Mouse (Mus musculus) thymus, postnatal 36 days (tissue): ENCODE measurements around the gene Zbtb8os.

Source experiments
- DNase-seq, 2 experiments: peaks; one replicate each; pipeline ENCODE4 v3.0.0; 2022; ENCODE audit warnings: mixed read lengths in 2 of 2

The Zbtb8os gene

DNA sequence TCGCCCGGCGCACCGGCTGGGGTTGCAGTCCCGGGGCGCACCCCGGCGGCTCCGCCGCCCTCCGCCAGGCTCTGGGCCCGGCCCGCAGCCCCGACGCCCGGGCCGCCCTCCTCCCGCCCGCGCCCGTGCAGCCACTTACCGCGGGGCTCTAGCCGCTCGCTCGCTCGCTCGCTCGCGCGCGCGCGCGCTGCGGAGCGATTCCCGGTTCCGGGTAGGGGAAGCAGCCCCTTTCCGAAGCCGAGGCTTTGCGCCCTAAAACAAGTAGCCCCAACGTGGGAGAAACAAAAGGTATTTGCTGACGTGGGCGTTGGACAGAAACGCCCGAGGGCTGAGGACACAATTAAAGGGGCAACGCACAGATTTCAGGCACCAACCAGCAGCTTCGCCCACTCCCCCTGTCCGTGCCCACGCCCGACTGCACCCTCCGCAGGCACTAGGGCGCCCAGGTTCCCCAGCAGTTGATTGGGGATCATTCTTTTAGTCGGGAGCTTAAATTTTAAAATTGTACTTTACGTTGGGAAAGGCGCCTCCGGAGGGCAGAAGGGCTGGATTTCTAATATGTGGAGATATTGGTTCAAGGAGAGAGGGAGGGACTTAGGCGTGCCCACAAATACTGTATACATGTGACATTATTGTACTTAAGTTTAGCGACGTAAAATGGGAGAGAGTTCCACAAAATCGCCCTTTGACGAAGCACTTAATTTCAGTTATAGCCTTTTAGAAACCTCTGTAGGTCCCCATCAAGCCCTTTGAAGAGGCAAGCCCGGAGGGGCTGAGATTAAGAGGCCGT is 42.3 kb downstream of the Zbtb8os start, which contains the start of gene Zbtb8a:
Zbtb8a (minus strand) TSS at position 516 of the 790 bp plus-strand sequence.
- DNase-seq = peak; percentile 43 to 46

GRCm38 (mm10) chr4:129379805-129380204 is 44.3 kb downstream of the Zbtb8os start:
- DNase-seq = no peak

GRCm38 (mm10) chr4:129381148-129381547 is 45.7 kb downstream of the Zbtb8os start:
- DNase-seq = no peak

DNA sequence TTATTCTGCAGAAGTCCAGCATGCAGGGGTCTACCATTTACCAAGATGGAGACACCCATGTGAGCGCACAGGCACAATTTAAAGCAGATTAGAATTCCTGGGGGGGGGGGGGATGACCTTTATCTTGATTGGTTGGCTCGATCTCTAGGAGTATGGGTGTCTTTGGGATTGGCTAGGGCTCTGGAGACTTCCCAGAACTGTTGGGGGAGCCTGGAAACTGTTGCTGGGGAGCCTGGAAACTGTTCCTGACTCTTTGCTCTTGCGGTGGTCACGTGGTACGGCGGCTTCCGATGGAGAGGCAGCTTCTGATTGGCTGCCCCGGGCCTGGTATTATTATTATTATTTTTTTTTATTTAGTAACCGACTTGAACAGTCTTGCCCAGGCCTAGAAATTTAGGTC is 46.5 kb downstream of the Zbtb8os start:
- DNase-seq = no peak

- DNase-seq = no peak
Measured at GRCm38 (mm10) chr4:129382488-129382887, 47.0 kb downstream of the Zbtb8os start.

- DNase-seq = no peak
Measured at GRCm38 (mm10) chr4:129383586-129383985, 48.1 kb downstream of the Zbtb8os start.

DNA sequence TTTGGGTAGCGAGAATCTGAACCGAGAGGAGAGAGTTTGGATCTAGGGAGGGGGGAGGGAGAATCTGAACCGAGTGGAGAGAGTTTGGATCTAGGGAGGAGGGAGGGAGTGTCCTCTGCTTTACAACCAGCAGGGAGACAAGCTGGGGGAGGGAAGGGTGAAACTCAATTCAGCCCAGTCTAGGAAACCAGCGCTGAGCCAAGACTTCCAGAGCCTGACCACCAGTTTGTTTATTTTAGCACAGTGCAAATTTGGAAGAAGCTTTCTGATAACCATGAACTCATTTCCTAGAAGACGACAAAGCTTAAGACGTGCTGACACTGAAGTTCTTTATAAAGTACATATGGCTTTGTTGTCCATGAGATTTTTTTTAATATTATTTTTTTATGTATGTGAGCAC is 48.9 kb downstream of the Zbtb8os start:
- DNase-seq = no peak

DNA sequence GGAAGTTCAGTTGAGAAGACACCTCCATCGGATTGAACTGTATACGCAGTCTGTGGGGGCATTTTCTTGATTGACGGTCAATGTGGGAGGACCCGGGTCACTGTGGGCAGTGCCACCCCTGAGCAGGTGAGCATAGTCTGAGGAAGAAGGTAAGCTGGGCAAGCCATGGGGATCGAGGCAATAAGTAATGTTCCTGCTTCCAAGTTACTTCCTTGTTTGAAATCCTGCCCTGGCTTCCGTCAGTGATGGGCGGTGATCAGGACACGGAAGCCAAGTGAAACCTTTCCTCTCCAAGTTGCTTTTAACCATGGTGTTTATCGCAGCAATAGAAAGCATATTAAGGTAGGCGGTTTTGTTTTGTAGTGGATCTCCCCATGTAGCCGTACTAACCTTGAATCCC is 50.2 kb downstream of the Zbtb8os start:
- DNase-seq = no peak

- DNase-seq = no peak
Measured at GRCm38 (mm10) chr4:129386269-129386946, 50.9 kb downstream of the Zbtb8os start.

GRCm38 (mm10) chr4:129386989-129387388 is 51.5 kb downstream of the Zbtb8os start:
- DNase-seq = no peak

- DNase-seq = no peak
Measured at GRCm38 (mm10) chr4:129388404-129388803, 52.9 kb downstream of the Zbtb8os start.

DNA sequence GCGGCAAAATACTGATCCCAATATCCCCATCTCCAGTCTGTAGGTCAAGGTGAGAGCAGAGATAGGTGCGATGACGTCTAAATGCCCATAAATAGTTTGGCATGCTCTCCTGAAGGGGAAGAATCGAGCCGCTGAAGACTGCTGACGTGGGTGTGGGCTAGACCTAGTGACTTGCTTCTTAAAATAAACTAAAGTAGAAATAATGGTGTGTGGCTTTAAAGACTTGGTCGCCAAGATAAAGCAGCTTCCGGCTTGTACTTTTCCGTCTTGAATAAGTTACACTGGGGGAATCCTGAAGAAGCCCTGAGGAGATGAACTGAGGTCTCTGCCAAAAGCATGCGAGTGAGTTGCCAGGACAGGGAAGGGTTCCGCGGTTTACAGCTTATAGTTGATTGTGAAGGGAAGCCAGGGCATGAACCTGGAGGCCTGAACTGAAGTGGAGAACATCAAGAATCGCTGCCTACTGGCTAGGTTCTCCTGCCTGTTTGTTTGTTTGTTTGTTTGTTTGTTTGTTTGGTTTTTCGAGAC is 54.8 kb downstream of the Zbtb8os start:
- no peak for DNase-seq

- no peak for DNase-seq
Measured at GRCm38 (mm10) chr4:129390936-129391557, 55.6 kb downstream of the Zbtb8os start.

GRCm38 (mm10) chr4:129394089-129394870 is 58.8 kb downstream of the Zbtb8os start:
- DNase-seq = peak in 1 of 2 experiments; percentile 17

DNA sequence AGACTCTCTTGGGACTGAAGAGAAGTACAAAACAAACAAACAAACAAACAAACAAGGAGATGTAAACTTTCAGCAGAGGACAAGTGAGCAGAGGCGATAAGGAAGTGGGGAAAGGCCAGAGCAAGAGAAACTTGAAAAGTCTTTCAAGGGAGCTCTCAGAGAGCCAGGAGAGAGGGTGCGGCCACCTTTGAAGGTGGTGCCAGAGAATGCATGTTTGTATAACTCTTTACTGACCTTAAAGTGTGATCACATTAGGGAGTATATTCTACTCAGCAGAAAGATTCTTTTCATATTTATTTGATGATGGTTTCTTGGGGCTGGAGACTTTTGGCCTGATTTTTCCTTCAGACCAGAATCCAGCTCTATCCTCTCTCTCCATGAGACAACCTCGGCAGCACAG is 61.5 kb downstream of the Zbtb8os start:
- DNase-seq = no peak

- DNase-seq = no peak
Measured at GRCm38 (mm10) chr4:129399813-129400212, 64.3 kb downstream of the Zbtb8os start.
